Mouse (Mus musculus) spleen, adult 2 months (tissue): ENCODE measurements around the gene Vwa8. TPM values are rescaled to one million over a fixed set of nuclear protein-coding genes. Genes with fewer than 3 reads are reported as not detected.

Source experiments
- DNase-seq, 2 experiments: peaks; one replicate each; pipeline versions ENCODE4 v3.0.0 to v3.0.0-alpha.2; 2012 to 2021; ENCODE audit warnings: low spot score in 2 of 2, low read depth in 1 of 2
- H3K27ac ChIP-seq: fragments of 200-500 bp; 2 replicates; pipeline ENCODE4 v1.5.1; 2012; ENCODE audit warnings: low read length, inconsistent platforms; ENCODE audit not compliant: insufficient read depth
- H3K27me3 ChIP-seq: fragments of 200-500 bp; 2 replicates; pipeline ENCODE4 v1.6.1; 2012; ENCODE audit warnings: mild to moderate bottlenecking, moderate library complexity, low read length, inconsistent platforms; ENCODE audit not compliant: control insufficient read depth, insufficient read depth
- H3K36me3 ChIP-seq: fragments of 200-500 bp; 2 replicates; pipeline ENCODE4 v1.6.1; 2012; ENCODE audit warnings: mild to moderate bottlenecking, low read length, inconsistent platforms; ENCODE audit not compliant: control insufficient read depth, insufficient read depth
- H3K4me1 ChIP-seq: fragments of 200-500 bp; 2 replicates; pipeline ENCODE4 v1.6.1; 2011; ENCODE audit warnings: inconsistent platforms; ENCODE audit not compliant: control insufficient read depth, insufficient read depth, insufficient read length
- H3K4me3 ChIP-seq: fragments of 200-500 bp; 2 replicates; pipeline ENCODE4 v1.5.1; 2011; ENCODE audit warnings: mild to moderate bottlenecking, inconsistent platforms; ENCODE audit not compliant: insufficient read depth, insufficient read length; ENCODE audit errors: extremely low read depth
- CTCF ChIP-seq: fragments of 200-500 bp; IDR thresholded peaks from 2 replicates; pipeline ENCODE4 v1.5.1; 2011; ENCODE audit warnings: mild to moderate bottlenecking, inconsistent platforms; ENCODE audit not compliant: insufficient read depth, insufficient read length, insufficient replicate concordance; ENCODE audit errors: extremely low read depth
- POLR2A ChIP-seq: fragments of 200-500 bp; IDR thresholded peaks from 2 replicates; pipeline ENCODE4 v1.6.1; 2011; ENCODE audit warnings: low read depth, low read length, inconsistent platforms
- WGBS: fragments of 180-500 bp; shearing (Covaris S2); methylation state at CpG from one replicate; pipeline ENCODE4 v1.1.7; 2018; 5-methylcytosine and 5-hydroxymethylcytosine counted together
- polyA plus RNA-seq: library from polyadenylated mRNA; depleted of rRNA; stranded (reverse); fragments of >200 nt; gene quantifications from 2 replicates; pipeline ENCODE4 v1.2.3, GENCODE M21; 2012

The Vwa8 gene
- polyA plus RNA-seq, 1 experiment: 4.9 TPM

DNA sequence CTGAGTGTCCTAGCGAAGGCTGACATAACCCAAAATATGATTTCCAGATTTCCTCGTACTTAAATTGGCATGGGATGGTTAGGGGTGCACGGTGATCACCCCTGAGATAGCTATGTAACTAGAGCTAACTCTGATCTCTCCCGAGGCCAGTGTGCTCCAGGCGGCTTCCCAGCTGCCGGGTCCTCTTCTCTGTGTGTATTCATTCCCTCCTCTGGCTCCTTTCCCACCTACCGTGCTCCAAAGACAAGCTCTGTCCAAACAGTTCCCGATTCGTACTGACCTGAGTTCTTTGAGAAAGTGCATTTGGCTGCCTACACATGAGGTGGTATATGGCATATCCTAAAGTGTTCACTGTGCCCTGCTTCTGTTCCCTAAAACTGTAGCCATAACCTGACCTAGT is 313.8 kb downstream of the Vwa8 start:
- no peak for DNase-seq
- no peaks in the 10 kb centered on the region for H3K27me3 ChIP-seq
- TF ChIP-seq CTCF (no peak), POLR2A (no peak)
- H3K27ac ChIP-seq: no peak overlapping the region
- 0 out of 2 replicates have a peak, but pooled peaks cover 2% of the 10 kb centered on the region for H3K36me3 ChIP-seq
- 92% methylated on average over 9 of the region's 9 CpGs for WGBS
- H3K4me3 ChIP-seq: no peak overlapping the region
- H3K4me1 ChIP-seq: no peaks in the 10 kb centered on the region

DNA sequence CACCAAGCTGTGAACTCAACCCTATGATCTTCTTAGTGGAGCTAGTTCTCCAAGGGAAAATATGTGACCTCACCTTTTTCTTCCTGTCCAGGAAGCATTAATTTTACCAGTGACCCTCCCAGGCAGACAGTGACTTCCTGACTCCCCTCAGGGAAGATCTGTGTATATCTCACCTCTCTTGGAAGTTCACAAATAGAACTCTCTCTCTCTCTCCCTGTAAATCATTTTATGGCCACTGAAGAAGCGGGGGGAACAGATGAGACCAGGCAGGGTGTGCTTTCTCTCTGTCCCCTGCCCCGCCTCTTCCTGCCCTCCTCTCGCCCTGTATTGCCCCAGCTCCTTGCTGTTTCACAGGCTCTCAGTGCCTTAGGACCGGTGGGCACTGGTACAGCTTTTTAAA is 315.5 kb downstream of the Vwa8 start:
- Histone ChIP-seq H3K4me1 (no peaks in the 10 kb centered on the region), H3K27ac (no peak overlapping the region), H3K36me3 (0 out of 2 replicates have a peak, but pooled peaks cover 2% of the 10 kb centered on the region), H3K4me3 (no peak overlapping the region), H3K27me3 (no peaks in the 10 kb centered on the region)
- 85% methylated on average over 4 of the region's 4 CpGs for WGBS
- TF ChIP-seq POLR2A (no peak), CTCF (no peak)
- no peak for DNase-seq

DNA sequence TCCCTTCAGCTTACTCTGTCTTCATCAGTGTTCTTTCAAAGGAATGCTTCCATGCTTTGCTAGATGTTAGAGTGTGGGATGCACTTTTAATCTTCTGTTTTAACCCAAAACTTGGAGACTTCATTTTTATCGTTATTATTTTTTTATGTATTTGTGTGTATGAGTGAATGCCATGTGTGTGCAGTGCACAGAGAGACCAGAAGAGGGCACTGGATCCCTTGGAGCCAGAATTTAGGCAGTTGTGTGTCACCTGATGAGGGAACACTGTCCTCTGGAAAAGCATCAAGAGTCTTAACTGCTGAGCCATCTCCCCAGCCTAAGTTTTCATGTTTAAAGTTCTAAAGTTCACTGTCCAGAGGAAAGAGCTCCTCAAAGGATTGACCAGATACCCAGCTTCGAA is 316.1 kb downstream of the Vwa8 start:
- 93% methylated on average over 2 of the region's 2 CpGs for WGBS
- Histone ChIP-seq H3K36me3 (0 out of 2 replicates have a peak, but pooled peaks cover 2% of the 10 kb centered on the region), H3K27me3 (no peaks in the 10 kb centered on the region), H3K27ac (no peak overlapping the region), H3K4me3 (no peak overlapping the region), H3K4me1 (no peaks in the 10 kb centered on the region)
- no peak for DNase-seq
- TF ChIP-seq CTCF: no peak
- TF ChIP-seq POLR2A: no peak

DNA sequence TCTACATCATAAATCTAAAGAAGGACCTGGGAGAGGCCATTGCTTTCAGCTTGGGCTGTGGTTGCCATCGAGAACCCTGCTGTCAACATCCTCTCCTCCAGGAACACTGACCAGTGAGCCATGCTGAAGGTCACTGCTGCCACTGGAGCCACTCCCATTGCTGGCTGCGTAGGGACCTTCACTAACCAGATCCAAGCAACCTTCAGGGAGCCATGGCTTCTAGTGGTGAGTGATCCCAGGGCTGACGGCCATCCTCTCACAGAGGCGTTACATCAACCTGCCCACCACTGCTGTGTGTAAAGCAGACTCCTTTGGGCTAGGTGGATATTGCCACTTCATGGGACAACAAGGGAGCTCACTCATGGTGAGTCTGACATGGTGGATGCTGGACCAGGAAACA is 325.7 kb downstream of the Vwa8 start:
- WGBS: 94% methylated on average over 4 of the region's 4 CpGs
- Histone ChIP-seq H3K4me1 (no peaks in the 10 kb centered on the region), H3K36me3 (no peaks in the 10 kb centered on the region), H3K4me3 (no peak overlapping the region), H3K27me3 (no peaks in the 10 kb centered on the region), H3K27ac (no peak overlapping the region)
- DNase-seq: no peak
- no peak for TF ChIP-seq CTCF
- TF ChIP-seq POLR2A: no peak

DNA sequence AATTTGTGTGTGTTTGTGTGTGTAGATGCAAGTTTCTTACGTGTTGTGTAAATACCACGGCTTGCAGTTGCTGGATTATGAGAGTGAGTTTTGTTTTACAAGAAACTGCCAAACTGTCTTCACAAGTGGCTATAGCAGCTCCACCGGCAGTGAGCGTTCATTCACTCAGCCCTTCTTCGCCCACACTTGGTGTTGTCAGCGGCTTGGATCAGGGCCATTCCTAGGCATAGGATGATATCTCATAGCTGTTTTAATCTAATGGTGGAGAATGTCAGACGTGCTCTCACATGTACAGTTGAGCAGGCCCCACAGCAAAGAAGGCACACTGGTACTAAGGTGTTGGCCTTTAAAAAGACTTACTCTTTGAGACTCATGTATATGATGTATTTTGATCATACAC is 328.9 kb downstream of the Vwa8 start:
- 94% methylated on average over 7 of the region's 7 CpGs for WGBS
- TF ChIP-seq CTCF (no peak), POLR2A (no peak)
- Histone ChIP-seq H3K27ac (no peak overlapping the region), H3K4me1 (no peaks in the 10 kb centered on the region), H3K27me3 (no peaks in the 10 kb centered on the region), H3K4me3 (no peak overlapping the region), H3K36me3 (no peaks in the 10 kb centered on the region)
- DNase-seq: no peak

DNA sequence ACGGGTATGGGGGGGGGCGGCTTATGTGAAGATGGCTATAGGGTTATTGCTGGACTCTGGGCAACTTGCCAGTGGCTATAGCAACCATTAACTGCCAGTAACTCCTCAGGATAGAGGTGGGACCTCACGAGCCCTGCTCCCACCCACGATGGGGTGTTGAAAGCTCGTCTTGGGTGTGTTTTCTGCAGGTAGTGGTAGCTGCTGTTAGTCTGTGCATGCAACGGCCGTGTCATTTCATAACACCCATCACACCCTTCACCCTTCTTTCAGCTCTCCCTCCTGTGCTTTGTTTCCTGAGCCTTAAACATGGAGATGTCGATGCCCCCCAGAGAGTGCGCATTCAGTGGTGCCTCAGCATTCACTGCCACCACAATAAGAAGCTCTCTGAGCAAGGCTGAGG is 329.4 kb downstream of the Vwa8 start:
- no peaks in the 10 kb centered on the region for H3K4me1 ChIP-seq
- H3K4me3 ChIP-seq: no peak overlapping the region
- DNase-seq: no peak
- WGBS: 89% methylated on average over 9 of the region's 9 CpGs
- no peaks in the 10 kb centered on the region for H3K36me3 ChIP-seq
- no peaks in the 10 kb centered on the region for H3K27me3 ChIP-seq
- TF ChIP-seq POLR2A: no peak
- TF ChIP-seq CTCF: no peak
- H3K27ac ChIP-seq: no peak overlapping the region

DNA sequence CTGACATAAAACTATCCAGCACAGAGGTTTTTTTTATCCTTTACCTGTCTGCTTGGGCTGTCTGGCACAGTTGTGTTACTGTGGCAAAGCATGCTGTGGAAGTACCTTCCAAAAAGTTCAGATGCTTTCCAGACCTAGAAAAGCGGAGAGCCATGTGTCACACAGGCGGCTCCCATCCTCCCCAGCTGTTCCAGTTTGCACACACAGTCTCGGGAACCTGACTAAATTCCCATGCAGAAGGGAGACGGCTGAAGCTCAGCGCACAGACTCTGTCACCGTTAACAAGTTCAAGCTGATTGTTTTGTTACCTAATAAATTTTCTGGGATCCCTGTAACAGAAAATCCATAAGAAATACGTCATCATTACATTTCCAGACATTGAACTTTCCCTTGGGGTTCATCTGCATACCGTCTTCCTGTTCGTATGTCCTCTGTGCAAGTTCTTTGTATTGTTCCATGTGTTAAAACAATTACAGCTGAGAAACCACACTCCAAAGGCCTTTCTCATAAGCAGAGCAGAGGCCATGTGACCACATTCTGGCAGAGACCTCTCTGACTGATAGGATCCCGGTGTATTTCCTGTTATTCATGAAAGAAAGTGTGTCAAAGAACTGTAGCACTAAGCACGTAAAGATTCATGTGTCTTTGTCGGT is 331.4 kb downstream of the Vwa8 start:
- Histone ChIP-seq H3K4me3 (no peak overlapping the region), H3K27me3 (no peaks in the 10 kb centered on the region), H3K36me3 (no peaks in the 10 kb centered on the region), H3K4me1 (no peaks in the 10 kb centered on the region), H3K27ac (no peak overlapping the region)
- TF ChIP-seq POLR2A (no peak), CTCF (no peak)
- DNase-seq: no peak
- WGBS: 61% methylated on average over 12 of the region's 12 CpGs
